Mouse (Mus musculus) heart, embryonic 11.5 days (tissue): ENCODE measurements around the gene Ift57. TPM values are rescaled to one million over a fixed set of nuclear protein-coding genes. Genes with fewer than 3 reads are reported as not detected.

Experiments used
- ATAC-seq: fragments of 200-750 bp; cut with Nextera tagmentation; replicated peaks from 2 replicates; pipeline ENCODE4 v1.8.0; 2017; ENCODE audit warnings: moderate library complexity; ENCODE audit not compliant: insufficient number of reproducible peaks, low FRiP score, low TSS enrichment
- H3K27ac ChIP-seq: fragments of 300-500 bp; sonication (generic); 2 replicates; pipeline ENCODE4 v1.5.1; 2014; ENCODE audit warnings: mild to moderate bottlenecking, low read depth, low read length
- H3K27me3 ChIP-seq: fragments of 300-500 bp; sonication (generic); 2 replicates; pipeline ENCODE4 v1.6.1; 2014; ENCODE audit warnings: mild to moderate bottlenecking, low read length, mixed read lengths; ENCODE audit not compliant: control insufficient read depth, insufficient read depth
- H3K36me3 ChIP-seq: fragments of 300-500 bp; sonication (generic); 2 replicates; pipeline ENCODE4 v1.6.1; 2014; ENCODE audit warnings: mild to moderate bottlenecking, low read length, moderate library complexity, mixed read lengths; ENCODE audit not compliant: control insufficient read depth, insufficient read depth
- H3K4me1 ChIP-seq: fragments of 300-500 bp; sonication (generic); 2 replicates; pipeline ENCODE4 v1.6.1; 2014; ENCODE audit warnings: low read length; ENCODE audit not compliant: control insufficient read depth, insufficient read depth
- H3K4me2 ChIP-seq: fragments of 300-500 bp; sonication (generic); 2 replicates; pipeline ENCODE4 v1.6.1; 2014; ENCODE audit warnings: mild to moderate bottlenecking, moderate library complexity
- H3K4me3 ChIP-seq: fragments of 300-500 bp; sonication (generic); 2 replicates; pipeline ENCODE4 v1.5.1; 2014; ENCODE audit warnings: low read depth, low read length
- H3K9ac ChIP-seq: fragments of 300-500 bp; sonication (generic); 2 replicates; pipeline ENCODE4 v1.6.1; 2014; ENCODE audit warnings: mild to moderate bottlenecking, low read depth, low read length, moderate library complexity
- H3K9me3 ChIP-seq: fragments of 300-500 bp; sonication (generic); replicated peaks from 2 replicates; pipeline ENCODE4 v1.6.1; 2016; ENCODE audit warnings: low read length; ENCODE audit not compliant: control insufficient read depth
- WGBS: fragments of 180-500 bp; shearing (Covaris S2); extraction: QIAGEN DNeasy Blood & Tissue Kit; methylation state at CpG from one replicate; pipeline ENCODE4 v1.1.7; 2014; ENCODE audit not compliant: insufficient replicate concordance; 5-methylcytosine and 5-hydroxymethylcytosine counted together
- polyA plus RNA-seq: library from polyadenylated mRNA; unstranded; fragments of >200 nt; fragmentation: Nextera tagmentation; extraction: Ambion mirVana; gene quantifications from 2 replicates; pipeline ENCODE4 v1.2.1, GENCODE M21; 2014

Ift57 gene
- polyA plus RNA-seq, 1 experiment from 2014 or later = 14.6 TPM

DNA sequence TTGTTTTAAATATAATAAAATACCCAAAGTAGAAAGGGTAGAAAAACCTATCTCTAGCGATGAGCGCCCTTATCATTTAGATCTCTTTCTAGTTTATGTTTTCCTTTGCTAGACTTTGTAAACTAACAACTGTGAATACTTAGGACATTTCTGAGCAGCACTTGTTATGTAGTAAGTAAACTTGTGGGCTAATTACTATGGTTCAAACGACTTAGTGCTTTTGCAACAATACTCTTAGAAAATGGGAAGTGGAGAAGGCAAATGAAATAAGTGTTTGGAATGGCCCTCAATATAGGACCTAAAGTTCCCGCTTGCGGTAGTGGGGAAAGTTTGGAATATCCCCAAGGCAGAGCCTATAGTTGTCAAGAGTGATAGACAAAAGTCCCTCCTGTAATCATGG lies 788 bp downstream of the Ift57 start:
- Histone ChIP-seq H3K4me3 (peak overlapping the region; percentile 71), H3K27me3 (no peaks in the 10 kb centered on the region), H3K4me2 (peak overlapping the region; percentile 88), H3K27ac (no peak overlapping the region), H3K9ac (no peak overlapping the region), H3K9me3 (no peaks in the 10 kb centered on the region), H3K36me3 (no peaks in the 10 kb centered on the region), H3K4me1 (peaks cover 2% of the 10 kb centered on the region; the same call in 1 of the 2 replicates)
- 41% methylated on average over 5 of the region's 5 CpGs for WGBS
- no peak for ATAC-seq

DNA sequence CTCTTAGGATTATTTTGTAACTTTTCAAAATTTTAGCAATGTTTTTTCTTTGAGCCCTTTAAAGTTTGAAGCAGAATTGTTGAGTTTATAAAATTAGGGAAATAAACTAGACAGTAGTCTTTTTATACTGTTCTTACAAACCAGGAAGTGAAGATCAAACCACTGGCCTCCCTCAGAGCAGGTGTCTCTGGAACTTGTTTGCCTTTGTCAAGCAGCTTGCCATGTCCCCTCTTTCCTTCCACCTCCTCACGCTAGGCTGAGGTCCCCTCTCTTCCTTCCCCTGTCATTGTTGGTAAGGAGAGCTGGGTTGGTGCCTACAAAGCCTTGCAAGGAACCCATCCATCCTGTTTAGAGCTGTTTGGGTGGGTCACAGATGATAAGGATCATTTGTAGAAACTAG lies 9.0 kb downstream of the Ift57 start:
- Histone ChIP-seq H3K9me3 (no peaks in the 10 kb centered on the region), H3K4me1 (no peaks in the 10 kb centered on the region), H3K27me3 (no peaks in the 10 kb centered on the region), H3K4me3 (no peak overlapping the region), H3K36me3 (no peaks in the 10 kb centered on the region), H3K4me2 (no peak overlapping the region), H3K9ac (no peak overlapping the region), H3K27ac (no peak overlapping the region)
- ATAC-seq = no peak
- WGBS = 70% methylated on average over 1 of the region's 1 CpGs

DNA sequence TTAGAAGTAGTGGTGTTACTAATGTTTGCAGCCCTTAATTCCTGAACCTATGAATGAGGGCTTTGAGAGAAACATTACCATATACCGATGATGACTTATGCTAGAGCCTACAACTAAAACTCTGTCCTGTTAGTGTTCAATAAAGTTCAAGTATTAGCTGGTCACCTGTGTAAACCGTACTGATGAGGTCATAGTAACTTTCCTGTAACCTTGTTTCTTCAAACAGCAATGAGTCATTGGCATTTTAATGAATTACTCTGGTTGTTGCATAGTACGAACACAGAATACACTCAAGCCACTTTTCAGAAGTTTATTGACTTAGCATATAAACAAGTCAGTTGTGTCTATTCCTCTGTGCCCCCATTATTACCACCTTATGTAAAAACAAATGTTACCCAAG lies 11.2 kb downstream of the Ift57 start:
- H3K4me3 ChIP-seq = no peak overlapping the region
- WGBS = 86% methylated on average over 3 of the region's 3 CpGs
- no peak overlapping the region for H3K27ac ChIP-seq
- no peaks in the 10 kb centered on the region for H3K9me3 ChIP-seq
- no peak for ATAC-seq
- H3K9ac ChIP-seq = no peak overlapping the region
- no peaks in the 10 kb centered on the region for H3K27me3 ChIP-seq
- H3K36me3 ChIP-seq = no peaks in the 10 kb centered on the region
- H3K4me2 ChIP-seq = no peak overlapping the region
- H3K4me1 ChIP-seq = no peaks in the 10 kb centered on the region

DNA sequence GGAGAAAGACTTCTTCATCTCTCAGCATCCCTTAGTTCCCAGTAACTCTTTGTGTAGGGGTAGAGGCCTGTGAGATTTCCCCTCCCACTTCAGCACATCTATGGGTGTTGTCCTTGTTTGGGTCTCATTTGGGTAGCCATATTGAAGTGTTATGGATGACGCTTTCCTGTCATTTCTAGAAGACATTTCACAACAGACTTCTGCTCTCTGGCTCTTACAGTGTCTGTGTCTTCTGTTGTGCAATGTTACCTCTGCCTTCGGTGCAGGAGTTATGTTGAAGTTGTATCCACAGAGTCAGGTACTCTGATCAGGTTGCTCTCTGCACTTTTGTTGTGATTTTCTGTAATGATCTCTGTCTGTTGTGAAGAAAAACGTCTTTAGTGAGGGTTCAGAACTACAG lies 14.3 kb downstream of the Ift57 start:
- ATAC-seq = no peak
- no peak overlapping the region for H3K4me2 ChIP-seq
- H3K27me3 ChIP-seq = no peaks in the 10 kb centered on the region
- no peak overlapping the region for H3K27ac ChIP-seq
- WGBS = 78% methylated on average over 3 of the region's 3 CpGs
- no peaks in the 10 kb centered on the region for H3K36me3 ChIP-seq
- H3K9ac ChIP-seq = no peak overlapping the region
- no peaks in the 10 kb centered on the region for H3K9me3 ChIP-seq
- no peak overlapping the region for H3K4me3 ChIP-seq
- no peaks in the 10 kb centered on the region for H3K4me1 ChIP-seq

DNA sequence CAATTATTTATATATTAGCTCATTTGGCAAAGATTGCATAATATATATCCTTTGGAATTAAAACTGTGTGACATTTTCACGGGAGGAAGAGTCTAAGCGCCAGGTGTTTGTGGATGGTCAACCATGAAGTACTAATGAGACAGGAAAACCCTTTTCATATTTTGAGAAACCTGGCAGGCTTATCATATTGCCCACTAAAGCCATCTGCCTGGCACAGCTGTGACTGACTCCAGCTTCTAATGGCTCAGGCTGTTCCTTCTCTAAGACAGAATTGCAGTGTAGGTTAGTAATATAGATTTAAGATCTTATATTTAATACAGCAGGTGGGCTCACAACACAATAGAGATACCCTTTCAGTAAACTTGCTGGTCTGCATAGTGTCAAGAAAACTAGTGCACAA lies 21.6 kb downstream of the Ift57 start:
- WGBS = 88% methylated on average over 2 of the region's 2 CpGs
- H3K4me1 ChIP-seq = 0 out of 2 replicates have a peak, but pooled peaks cover 6% of the 10 kb centered on the region
- no peak overlapping the region for H3K9ac ChIP-seq
- H3K27me3 ChIP-seq = no peaks in the 10 kb centered on the region
- no peaks in the 10 kb centered on the region for H3K9me3 ChIP-seq
- no peaks in the 10 kb centered on the region for H3K36me3 ChIP-seq
- no peak overlapping the region for H3K27ac ChIP-seq
- H3K4me2 ChIP-seq = no peak overlapping the region
- ATAC-seq = no peak
- no peak overlapping the region for H3K4me3 ChIP-seq

DNA sequence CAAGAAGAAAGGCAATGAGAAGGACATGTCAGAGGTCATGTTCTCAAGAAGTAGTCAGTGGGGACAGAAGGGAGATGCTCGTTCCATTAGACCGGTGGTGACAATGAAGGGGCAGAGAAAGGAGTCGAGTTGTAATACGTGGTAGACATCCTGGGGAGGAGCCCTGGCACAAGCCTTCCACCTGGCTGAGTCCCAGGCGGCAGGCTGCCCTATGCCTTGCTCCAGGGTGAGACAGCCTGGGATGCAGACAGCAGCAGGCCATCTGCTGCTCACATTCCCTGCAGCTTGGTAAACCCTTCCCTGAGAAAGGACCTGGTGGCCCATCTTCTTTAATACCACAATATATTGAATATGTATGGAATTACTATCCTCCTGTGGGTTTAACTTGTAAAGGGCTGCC lies 22.6 kb downstream of the Ift57 start:
- WGBS = 61% methylated on average over 5 of the region's 5 CpGs
- Histone ChIP-seq H3K4me1 (0 out of 2 replicates have a peak, but pooled peaks cover 6% of the 10 kb centered on the region), H3K9ac (no peak overlapping the region), H3K4me3 (no peak overlapping the region), H3K9me3 (no peaks in the 10 kb centered on the region), H3K4me2 (no peak overlapping the region), H3K27ac (no peak overlapping the region), H3K36me3 (no peaks in the 10 kb centered on the region), H3K27me3 (no peaks in the 10 kb centered on the region)
- no peak for ATAC-seq

DNA sequence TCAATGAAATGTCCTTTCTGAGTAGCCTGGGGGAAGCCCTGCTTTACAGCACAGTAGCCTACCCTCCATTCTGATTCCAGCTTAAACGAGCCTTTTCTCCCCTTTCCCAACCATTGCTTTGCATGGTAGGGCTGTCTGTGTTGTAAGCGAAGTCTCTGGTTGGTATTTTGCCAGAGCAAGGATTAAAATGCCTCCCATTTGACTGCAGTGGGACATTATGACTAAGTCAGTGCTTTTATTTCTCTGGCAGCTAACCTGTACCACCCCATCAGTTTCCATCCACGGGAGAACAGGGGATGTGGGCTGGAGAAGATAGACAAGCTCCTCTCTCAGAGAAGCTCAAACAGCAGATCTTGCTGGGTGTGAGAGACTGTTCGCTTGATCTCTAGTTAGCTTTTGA lies 24.2 kb downstream of the Ift57 start:
- Histone ChIP-seq H3K36me3 (no peaks in the 10 kb centered on the region), H3K27me3 (no peaks in the 10 kb centered on the region), H3K4me2 (no peak overlapping the region), H3K27ac (no peak overlapping the region), H3K4me1 (0 out of 2 replicates have a peak, but pooled peaks cover 6% of the 10 kb centered on the region), H3K4me3 (no peak overlapping the region), H3K9ac (no peak overlapping the region), H3K9me3 (no peaks in the 10 kb centered on the region)
- no peak for ATAC-seq
- 55% methylated on average over 4 of the region's 4 CpGs for WGBS

DNA sequence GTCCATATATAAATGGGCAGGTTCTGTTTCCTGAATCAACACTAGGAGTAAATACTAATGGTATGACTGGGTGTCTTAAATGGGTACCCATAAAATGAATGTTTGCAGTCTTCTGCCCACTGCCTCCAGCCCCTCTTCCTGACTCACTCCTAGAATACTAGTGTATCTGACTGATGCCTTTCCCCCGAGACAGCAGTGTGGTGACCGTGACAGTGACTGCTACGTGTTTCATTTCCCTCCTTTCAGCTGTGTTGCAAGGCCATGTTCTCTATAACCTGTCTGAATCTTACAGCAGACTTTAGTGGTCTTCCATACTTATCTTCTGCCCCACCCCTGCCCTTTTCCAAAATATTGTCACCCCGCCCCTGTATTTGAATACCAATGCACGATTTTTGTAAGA lies 25.2 kb downstream of the Ift57 start:
- Histone ChIP-seq H3K9me3 (no peaks in the 10 kb centered on the region), H3K9ac (no peak overlapping the region), H3K27ac (no peak overlapping the region), H3K27me3 (no peaks in the 10 kb centered on the region), H3K4me1 (0 out of 2 replicates have a peak, but pooled peaks cover 6% of the 10 kb centered on the region), H3K4me3 (no peak overlapping the region), H3K36me3 (no peaks in the 10 kb centered on the region), H3K4me2 (no peak overlapping the region)
- no peak for ATAC-seq
- WGBS = 78% methylated on average over 5 of the region's 5 CpGs

DNA sequence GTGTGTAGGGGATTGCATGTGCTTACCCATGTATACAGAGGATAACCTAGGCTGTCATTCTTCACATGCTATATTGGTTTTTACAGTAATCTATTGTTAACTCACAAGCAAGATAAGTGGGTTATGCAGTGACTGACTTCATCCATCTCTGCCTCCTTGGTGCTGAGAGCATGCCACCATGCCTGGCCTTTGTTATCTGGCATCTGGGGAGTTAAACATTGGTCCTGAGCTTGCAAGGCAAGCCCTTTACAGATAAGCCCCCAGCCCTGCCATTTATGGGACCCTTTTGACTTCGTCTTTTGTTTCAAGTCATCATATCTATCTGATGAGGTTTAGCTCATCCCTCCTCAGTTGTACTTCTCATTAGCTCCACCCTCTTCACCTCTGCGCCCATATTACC lies 25.9 kb downstream of the Ift57 start:
- no peak overlapping the region for H3K4me2 ChIP-seq
- no peak overlapping the region for H3K27ac ChIP-seq
- no peak for ATAC-seq
- no peaks in the 10 kb centered on the region for H3K27me3 ChIP-seq
- H3K36me3 ChIP-seq = no peaks in the 10 kb centered on the region
- WGBS = 42% methylated on average over 2 of the region's 2 CpGs
- H3K4me1 ChIP-seq = 0 out of 2 replicates have a peak, but pooled peaks cover 6% of the 10 kb centered on the region
- H3K9me3 ChIP-seq = no peaks in the 10 kb centered on the region
- H3K9ac ChIP-seq = no peak overlapping the region
- H3K4me3 ChIP-seq = no peak overlapping the region
